Mouse (Mus musculus) ES-E14 (cell line): Measurements from ENCODE around the gene Mri1. TPM values are rescaled to one million over a fixed set of nuclear protein-coding genes. Genes with fewer than 3 reads are reported as not detected.

Experiments
- DNase-seq: peaks from one replicate; pipeline ENCODE4 v3.0.0-alpha.2; 2013; ENCODE audit warnings: low read depth, low spot score
- H3K27ac ChIP-seq: 2 replicates; pipeline ENCODE4 v1.5.1; 2012; ENCODE audit warnings: low read depth, mild to moderate bottlenecking, low read length, moderate library complexity, mixed read lengths; ENCODE audit not compliant: poor library complexity, insufficient read depth, severe bottlenecking
- H3K36me3 ChIP-seq: 2 replicates; pipeline ENCODE4 v1.6.1; 2012; ENCODE audit warnings: mild to moderate bottlenecking, low read length, moderate library complexity, mixed read lengths; ENCODE audit not compliant: control insufficient read depth, poor library complexity, insufficient read depth, severe bottlenecking
- H3K4me1 ChIP-seq, 2 experiments: fragments of 150-350 bp in 1 of 2; sonication (generic) in 1 of 2; 2 replicates each; pipeline ENCODE4 v1.6.1; 2012; ENCODE audit warnings: low read length in 2 of 2, mild to moderate bottlenecking in 1 of 2, mixed read lengths in 1 of 2; ENCODE audit not compliant: control insufficient read depth in 2 of 2, insufficient read depth in 2 of 2, poor library complexity in 1 of 2
- H3K4me3 ChIP-seq, 2 experiments: fragments of 150-350 bp in 1 of 2; sonication (generic) in 1 of 2; 2 replicates each; pipeline ENCODE4 v1.5.1; 2012; ENCODE audit warnings: low read length in 2 of 2, low read depth in 1 of 2, mild to moderate bottlenecking in 1 of 2, mixed read lengths in 1 of 2; ENCODE audit not compliant: insufficient read depth in 1 of 2, poor library complexity in 1 of 2, severe bottlenecking in 1 of 2
- H3K9ac ChIP-seq: 2 replicates; pipeline ENCODE4 v1.6.1; 2012; ENCODE audit warnings: low read depth, mild to moderate bottlenecking, low read length, mixed read lengths; ENCODE audit not compliant: poor library complexity, insufficient read depth, severe bottlenecking
- H3K9me3 ChIP-seq: fragments of 150-350 bp; sonication (generic); 2 replicates; pipeline ENCODE4 v1.6.1; 2012; ENCODE audit warnings: low read depth, mild to moderate bottlenecking, low read length; ENCODE audit not compliant: control insufficient read depth, insufficient read depth
- CHD2 ChIP-seq: IDR thresholded peaks from 2 replicates; pipeline ENCODE4 v1.6.1; 2014; ENCODE audit warnings: mild to moderate bottlenecking, low read depth, low read length, inconsistent platforms
- HCFC1 ChIP-seq: IDR thresholded peaks from 2 replicates; pipeline ENCODE4 v1.6.1; 2012; ENCODE audit warnings: low read length, inconsistent platforms, borderline replicate concordance; ENCODE audit not compliant: insufficient read depth
- MAFK ChIP-seq: IDR thresholded peaks from 2 replicates; pipeline ENCODE4 v1.6.1; 2014; ENCODE audit warnings: mild to moderate bottlenecking, low read depth, low read length, inconsistent platforms; ENCODE audit not compliant: insufficient read depth
- ZC3H11A ChIP-seq: IDR thresholded peaks from 2 replicates; pipeline ENCODE4 v1.6.1; 2012; ENCODE audit warnings: low read depth, mild to moderate bottlenecking, inconsistent platforms, low read length, borderline replicate concordance
- ZNF384 ChIP-seq: IDR thresholded peaks from 2 replicates; pipeline ENCODE4 v1.6.1; 2012; ENCODE audit warnings: low read depth, low read length, inconsistent platforms
- in situ Hi-C, 2 experiments: fragments of 600-800 bp; cut with MboI; formaldehyde crosslinking; loops; one replicate each; pipeline ENCODE4 v1.15.1; 2025; ENCODE audit warnings: low sequenced_read_pairs in 2 of 2, inconsistent platforms in 1 of 2; ENCODE audit not compliant: unreplicated experiment in 2 of 2
- total RNA-seq: library from RNA; depleted of rRNA; stranded (reverse); fragments of 300-350 nt; gene quantifications from 2 replicates; pipeline ENCODE4 v1.2.3, GENCODE M21; 2012; rRNA removed

Gene Mri1
- total RNA-seq, result 32.7 and 55.6 TPM in 2 replicates

- TF ChIP-seq CHD2 (no peak), ZC3H11A (no peak), ZNF384 (peak; percentile 55; the same call in 1 of the 2 replicates), HCFC1 (no peak), MAFK (no peak)
- peak within 1 kb of the TSS; percentile 38; the same call in 1 of the 2 replicates for H3K27ac ChIP-seq
- DNase-seq, result peak; percentile 82
- no peaks in the 10 kb centered on the region; the same call in 1 of the 2 replicates for H3K9me3 ChIP-seq
- in situ Hi-C loops, result no loop called here
- peak within 1 kb of the TSS; percentile 78 to 89 for H3K4me3 ChIP-seq
- H3K36me3 ChIP-seq, result peaks cover 53% of the 10 kb centered on the region
- peak within 1 kb of the TSS; percentile 89 for H3K9ac ChIP-seq
- H3K4me1 ChIP-seq, result peaks cover 0 to 6% of the 10 kb centered on the region in 2 experiments; a peak in 1 of 4 replicates
These were observed at the start of gene Mri1 for GRCm38 (mm10) chr8:84256822-84257610. TSS of gene Mri1 (minus strand) at chr8:84257326.

- H3K27ac ChIP-seq, result no peak overlapping the region
- H3K9ac ChIP-seq, result no peak overlapping the region
- in situ Hi-C loops, result no loop called here
- H3K9me3 ChIP-seq, result no peaks in the 10 kb centered on the region
- no peak overlapping the region for H3K4me3 ChIP-seq
- TF ChIP-seq MAFK (no peak), HCFC1 (no peak), ZNF384 (no peak), CHD2 (no peak), ZC3H11A (no peak)
- DNase-seq, result no peak
- no peaks in the 10 kb centered on the region for H3K36me3 ChIP-seq
- peaks cover 3 to 4% of the 10 kb centered on the region in 2 experiments; a peak in 1 of 4 replicates for H3K4me1 ChIP-seq
These were observed 46.8 kb upstream of the Mri1 start for GRCm38 (mm10) chr8:84303951-84304350.

DNA sequence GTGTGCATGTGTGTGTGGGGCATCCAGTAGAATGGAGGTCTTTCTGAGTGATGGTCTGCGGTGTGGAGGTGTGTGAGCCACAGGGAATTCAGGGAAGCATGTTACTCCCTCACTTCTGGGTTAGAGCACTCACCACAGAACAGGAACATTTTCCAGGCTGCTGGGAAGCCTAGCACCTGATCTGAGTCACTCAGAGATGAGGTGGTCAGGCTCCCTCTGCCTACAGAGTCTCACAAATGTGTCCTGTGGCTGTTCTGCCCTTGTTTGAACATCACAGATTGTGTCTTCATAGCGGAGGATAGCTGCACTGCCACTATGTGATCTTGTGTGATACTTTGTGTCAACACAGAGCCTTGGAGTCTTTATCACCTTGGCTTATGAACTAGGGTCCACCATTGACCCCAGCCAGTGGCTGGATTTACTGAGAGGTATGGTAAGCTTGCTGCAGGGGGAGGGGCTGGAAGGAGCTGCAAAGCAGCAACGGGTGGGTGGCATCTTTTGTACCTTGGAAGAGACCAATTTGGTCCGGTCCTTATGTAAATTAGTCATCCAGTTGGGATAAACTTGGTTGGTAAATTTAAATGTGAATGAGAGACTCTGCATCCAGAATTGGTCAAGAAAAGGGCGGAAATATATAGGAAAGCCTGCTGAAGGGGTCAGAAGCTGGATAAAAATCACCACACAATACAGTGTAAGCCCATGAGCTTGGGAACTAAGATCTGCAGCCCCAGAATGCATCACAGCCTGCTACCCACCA lies 40.1 kb upstream of the Mri1 start:
- Histone ChIP-seq H3K36me3 (no peaks in the 10 kb centered on the region), H3K4me3 (no peak overlapping the region), H3K9me3 (no peaks in the 10 kb centered on the region), H3K9ac (no peak overlapping the region), H3K4me1 (peaks cover 7 to 16% of the 10 kb centered on the region in 2 experiments; a peak in 3 of 4 replicates), H3K27ac (no peak overlapping the region; the same call in 1 of the 2 replicates)
- TF ChIP-seq MAFK (no peak), ZNF384 (no peak), HCFC1 (no peak), CHD2 (no peak), ZC3H11A (no peak)
- no peak for DNase-seq
- in situ Hi-C loops, result loop anchor here in 1 of 2 experiments (10.0 kb wide), 1 partner anchor 58 kb away; no protein-coding TSS in a partner anchor

DNA sequence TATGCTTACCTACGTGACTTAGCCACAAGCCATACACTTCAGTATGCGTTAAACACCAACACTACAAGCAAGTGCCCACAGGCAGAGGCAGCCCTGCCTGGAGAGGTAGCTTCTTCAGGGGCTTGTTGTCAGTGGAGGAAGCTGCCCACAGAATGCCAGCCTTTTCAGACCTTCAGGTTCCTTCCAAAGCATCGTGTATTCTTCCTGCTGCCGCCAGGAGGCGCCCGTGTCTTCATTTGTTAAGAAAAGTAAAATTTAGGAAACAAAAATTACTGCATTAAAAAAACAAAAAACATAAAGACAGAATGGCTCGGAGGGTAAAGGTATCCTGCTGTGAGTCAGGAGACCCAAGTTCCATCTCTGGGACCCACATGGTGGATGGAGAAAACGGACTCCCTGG lies 34.6 kb upstream of the Mri1 start:
- Histone ChIP-seq H3K4me1 (peaks cover 0 to 6% of the 10 kb centered on the region in 2 experiments; a peak in 1 of 4 replicates), H3K36me3 (no peaks in the 10 kb centered on the region), H3K9me3 (no peaks in the 10 kb centered on the region), H3K4me3 (no peak overlapping the region), H3K27ac (no peak overlapping the region), H3K9ac (no peak overlapping the region)
- TF ChIP-seq HCFC1 (no peak), ZC3H11A (peak; percentile 37; the same call in 1 of the 2 replicates)
- in situ Hi-C loops, result loop anchor here (5.0 to 10.0 kb wide), 2 partner anchors 63 to 66 kb away; no protein-coding TSS in a partner anchor
- DNase-seq, result no peak
